Mouse (Mus musculus): ENCODE data around the gene Vegfa.

Vegfa gene

DNA sequence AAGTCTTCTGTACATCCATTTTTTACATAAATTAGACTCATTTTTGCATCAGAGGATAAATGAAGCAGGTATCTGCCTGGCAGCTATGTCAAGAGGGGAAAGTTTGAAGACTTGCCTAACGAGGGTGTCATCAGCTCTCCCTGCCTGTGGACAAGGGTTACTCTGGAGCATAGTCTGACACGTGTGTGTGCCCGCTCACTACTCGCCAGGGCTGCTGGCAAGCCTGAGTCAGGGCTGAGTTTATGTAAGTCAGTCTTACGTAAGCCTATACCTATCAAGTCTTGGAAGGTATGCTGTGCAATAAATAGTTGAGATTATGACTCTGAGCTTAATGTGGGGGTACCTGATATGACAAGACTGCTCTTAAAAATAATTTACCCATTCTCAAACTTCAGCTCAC lies 19.2 kb upstream of the Vegfa start:
- DNase-seq (ENCODE audit: inconsistent ontology term), result no peak

DNA sequence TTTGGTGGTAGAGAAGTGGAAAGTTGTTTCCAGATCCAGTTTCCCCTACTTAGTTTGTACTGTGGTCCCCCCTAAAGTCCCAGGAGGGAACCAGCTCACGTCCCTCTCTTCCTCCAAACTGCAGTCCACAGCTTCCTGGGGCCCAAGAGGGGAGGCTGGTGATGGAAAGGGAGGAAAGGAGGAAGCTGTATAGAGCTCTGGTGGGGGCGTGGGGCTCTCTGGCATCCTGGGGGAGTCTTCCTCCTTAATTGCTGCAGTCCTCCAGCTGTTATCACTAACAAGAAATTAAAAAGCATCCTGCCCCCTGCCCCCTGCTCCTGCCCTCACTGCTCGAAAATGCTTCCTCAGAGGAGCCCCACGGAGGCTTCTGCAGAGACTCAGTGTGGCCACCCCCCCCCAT lies 17.4 kb upstream of the Vegfa start:
- no peak for DNase-seq (ENCODE audit: inconsistent ontology term)

DNA sequence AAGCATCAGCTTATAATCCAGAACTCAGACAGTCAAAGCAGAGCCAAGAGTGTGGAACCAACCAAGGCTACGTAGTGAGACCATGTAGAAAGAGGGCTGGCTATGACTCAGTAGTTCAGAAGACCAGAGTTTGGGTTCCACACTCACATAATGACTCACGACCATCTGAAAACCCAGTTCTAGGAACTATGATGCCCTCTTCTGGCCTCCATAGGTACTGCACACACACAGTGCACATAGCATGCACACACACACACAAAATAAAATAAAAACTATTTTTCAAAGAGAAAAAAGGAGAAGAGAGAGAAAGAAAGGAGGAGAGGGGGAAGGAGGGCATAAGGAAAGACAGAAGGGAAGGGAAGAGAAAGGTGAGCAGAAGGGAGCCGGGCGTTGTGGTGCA lies 16.0 kb upstream of the Vegfa start:
- DNase-seq (ENCODE audit: inconsistent ontology term), result no peak

DNA sequence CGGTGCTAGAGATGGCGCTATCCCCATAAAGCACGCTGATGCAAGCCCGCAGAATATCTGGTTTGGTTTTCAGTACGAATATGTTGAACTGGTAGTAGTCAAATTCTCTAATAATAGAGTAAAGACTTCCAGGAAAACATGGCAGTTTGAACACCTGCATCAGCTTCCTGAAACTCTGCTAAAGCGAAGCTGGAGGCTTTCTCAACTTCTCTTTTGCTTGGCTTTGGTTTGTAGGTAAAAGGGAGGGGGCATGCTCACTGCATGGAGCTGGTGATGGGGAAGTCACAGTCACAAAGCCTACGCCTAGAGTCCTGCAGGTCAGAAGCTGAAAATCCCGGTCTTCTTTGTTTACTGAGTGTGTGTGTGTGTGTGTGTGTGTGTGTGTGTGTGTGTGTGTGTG lies 13.6 kb upstream of the Vegfa start:
- no peak for DNase-seq (ENCODE audit: inconsistent ontology term)

DNA sequence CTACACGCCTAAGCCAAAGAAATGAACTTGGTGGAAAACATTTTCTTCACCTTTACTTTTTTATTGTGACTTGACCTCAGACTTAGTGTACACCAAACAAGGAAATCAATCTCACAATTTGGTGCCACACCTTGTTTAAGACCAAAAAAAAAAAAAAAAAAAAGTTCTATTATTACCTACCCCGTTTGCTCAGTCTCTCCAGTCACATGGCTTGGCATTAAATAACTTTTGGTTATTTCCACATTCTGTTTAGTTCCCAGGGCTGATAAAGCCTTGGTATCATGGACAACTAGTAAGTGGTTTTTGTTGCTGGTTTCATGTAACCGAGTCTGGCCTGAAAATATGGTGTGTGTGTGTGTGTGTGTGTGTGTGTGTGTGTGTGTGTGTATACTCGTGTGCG lies 12.8 kb upstream of the Vegfa start:
- no peak for DNase-seq (ENCODE audit: inconsistent ontology term)

DNA sequence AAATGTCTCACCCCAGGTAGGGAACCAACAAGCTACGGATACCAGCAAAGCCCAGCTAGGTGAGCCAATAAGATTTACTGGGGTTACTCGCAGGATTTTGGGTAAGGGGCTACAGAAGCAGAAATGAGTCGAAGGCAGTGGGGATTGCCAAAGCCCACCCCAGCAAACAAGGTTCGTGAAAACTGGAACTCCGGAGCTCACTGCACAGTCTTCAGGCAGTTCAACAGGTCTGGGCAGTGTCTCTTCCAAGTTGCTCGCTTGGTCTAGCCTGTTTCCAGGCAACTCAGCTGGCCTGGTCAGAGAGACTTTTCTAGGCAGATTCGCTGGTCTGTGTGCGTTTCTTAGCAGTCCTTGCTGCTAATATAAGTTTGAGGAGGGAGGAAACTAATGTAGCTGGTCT lies 10.0 kb upstream of the Vegfa start:
- DNase-seq (ENCODE audit: inconsistent ontology term), result no peak

DNA sequence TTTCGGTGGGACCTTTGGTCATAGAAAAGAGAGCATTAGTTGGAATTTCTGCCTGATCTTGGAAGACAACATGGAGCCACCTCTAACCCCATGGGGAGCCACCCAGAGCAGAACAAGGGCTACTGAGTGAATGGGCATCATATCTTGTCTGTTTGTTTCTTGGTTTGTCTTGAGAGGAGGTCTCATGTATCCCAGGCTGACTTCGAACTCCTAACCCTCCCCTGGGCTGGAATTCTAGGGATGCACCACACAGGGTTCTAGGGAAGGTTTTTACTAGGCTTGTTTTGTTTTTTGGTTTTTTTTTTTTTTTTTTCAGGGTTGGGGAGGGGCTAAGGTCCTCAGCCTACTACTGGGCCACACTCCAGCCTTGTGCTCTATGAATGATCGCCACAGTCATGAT lies 9.5 kb upstream of the Vegfa start:
- DNase-seq (ENCODE audit: inconsistent ontology term), result no peak

DNA sequence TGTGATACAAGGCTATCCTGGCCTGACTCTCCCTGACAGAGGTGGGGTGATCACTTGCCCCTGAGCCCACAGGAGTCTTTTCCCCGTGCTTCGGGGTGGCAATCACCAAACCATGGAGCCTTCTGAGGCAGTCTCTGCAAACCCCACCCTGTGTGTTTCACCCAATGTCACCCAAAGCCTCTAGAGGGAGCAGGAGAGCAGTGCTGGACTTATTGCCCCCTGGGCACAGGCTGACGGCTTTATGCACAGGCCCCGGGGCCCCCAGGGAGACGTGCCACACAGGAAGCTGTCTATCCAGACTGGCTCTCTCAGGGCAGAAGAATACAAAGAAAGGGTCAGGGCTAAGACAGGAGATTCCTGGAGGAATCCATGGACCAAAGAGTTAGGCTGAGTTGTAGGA lies 9.1 kb upstream of the Vegfa start:
- DNase-seq (ENCODE audit: inconsistent ontology term), result no peak

DNA sequence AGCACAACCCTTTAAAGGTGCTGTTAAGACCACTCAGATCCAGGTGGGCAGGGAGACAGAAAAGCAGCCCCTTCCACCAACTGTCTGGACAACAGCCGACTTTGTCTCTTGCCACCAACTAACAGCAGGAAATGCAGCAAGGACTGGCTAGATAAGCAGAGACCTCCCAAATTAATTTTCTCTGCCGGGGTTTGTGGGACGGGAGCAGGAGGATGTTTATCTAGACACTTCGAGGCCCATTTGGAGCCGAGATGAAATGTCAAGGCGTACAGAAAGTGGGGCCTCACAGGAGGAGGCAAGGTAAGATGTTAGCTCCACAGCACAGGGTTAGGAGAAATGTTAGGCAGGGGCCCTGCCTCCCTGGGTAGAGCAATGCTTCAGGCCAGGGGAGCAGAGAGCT lies 8.4 kb upstream of the Vegfa start:
- DNase-seq (ENCODE audit: inconsistent ontology term), result no peak

DNA sequence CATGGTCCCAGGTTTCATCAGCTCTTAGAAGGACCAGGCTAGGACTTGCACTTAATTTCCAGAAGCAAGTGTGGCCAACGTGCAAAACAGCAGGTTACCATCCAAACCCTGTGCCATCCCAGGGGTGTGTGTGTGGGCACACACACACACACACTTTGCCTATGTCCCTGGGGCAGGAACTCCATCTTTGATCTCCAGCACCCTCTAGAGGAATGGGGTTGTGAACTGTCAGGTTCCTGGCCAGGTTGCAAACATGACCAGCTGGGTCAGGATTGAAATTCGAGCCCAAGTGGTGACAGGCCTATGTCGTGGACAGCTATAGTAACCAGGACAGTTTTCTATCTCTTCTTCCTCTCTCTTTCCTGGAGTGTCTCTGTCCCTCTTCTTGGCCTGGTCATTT lies 6.7 kb upstream of the Vegfa start:
- no peak for DNase-seq (ENCODE audit: inconsistent ontology term)

DNA sequence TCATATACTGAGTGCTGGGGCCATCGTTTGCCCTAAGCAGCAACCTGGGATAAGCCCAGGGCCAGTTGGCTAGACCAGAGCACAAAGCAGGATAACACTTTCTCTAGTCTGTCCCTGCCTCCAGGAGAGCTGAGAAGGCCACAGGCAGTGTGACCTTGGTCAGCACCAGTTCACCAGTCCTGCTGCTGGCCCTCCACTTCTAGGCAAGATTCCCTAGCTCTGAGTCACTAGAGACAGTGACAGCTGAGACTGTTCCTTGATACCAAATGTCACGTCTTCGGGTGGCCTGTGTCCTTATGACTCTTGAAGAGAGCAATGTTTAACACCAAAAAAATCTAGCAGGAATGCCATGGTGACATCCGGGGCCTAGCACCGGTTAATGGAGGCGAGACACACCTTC lies 4.2 kb upstream of the Vegfa start:
- DNase-seq (ENCODE audit: inconsistent ontology term), result peak; percentile 26

DNA sequence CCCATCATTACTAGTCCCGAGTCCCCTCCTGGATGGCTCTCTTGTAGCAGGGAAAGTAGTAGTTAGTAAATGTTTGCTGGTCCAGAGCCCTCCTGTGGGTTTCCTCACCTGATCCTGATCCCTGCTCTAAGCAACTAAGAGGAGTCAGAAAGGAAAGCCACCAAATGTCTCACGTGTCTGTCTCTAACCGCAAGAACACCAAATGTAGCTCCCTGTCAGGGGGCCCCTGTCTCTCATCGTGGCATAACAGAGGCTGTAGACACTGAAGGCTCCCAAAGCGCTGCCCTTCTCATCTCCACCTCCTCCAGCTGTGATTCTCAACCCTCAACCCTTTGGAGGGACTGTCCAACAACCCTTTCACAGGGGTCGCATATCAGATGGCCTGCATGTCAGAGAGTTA lies 1.9 kb upstream of the Vegfa start:
- no peak for DNase-seq (ENCODE audit: inconsistent ontology term)

DNA sequence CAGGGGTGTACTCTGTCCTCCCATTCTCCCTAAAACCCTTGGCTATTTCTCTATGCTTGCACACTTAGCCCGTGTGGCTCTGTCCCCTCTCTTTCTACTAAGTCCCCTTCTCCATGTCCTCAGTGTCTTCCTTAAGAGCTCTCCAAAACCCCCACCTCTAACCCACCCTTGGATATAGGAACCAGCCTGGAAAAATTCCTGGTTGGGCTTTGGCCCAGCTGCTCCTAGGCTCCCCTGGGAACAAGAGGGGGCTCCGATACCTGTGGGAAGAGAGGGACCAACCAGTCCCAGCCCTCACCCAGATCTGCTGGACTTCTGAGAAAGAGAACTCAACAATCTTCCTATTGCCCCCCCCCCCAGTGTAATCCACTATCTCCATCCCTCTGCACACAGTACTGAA lies 1.4 kb upstream of the Vegfa start:
- DNase-seq (ENCODE audit: inconsistent ontology term), result no peak

DNA sequence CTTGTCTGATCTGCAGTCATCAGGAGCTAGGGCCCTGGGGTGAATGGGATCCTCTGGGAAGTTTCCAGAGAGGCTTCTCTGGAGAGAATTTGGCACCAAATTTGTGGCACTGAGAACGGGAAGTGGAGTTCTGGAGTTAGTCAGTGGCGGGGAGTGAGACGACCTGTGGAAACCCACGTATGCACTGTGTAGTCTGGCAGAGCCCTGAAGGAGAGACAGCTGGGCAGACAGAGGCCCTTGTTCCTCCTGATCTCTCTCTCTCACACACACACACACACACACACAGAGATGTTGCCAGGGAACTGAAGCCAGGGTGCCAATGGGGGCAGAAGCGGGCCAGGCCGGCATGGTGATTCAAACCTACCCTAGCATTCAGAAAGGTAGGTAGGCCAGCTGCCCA lies 953 bp upstream of the Vegfa start:
- peak; percentile 53 for DNase-seq (ENCODE audit: inconsistent ontology term)

DNA sequence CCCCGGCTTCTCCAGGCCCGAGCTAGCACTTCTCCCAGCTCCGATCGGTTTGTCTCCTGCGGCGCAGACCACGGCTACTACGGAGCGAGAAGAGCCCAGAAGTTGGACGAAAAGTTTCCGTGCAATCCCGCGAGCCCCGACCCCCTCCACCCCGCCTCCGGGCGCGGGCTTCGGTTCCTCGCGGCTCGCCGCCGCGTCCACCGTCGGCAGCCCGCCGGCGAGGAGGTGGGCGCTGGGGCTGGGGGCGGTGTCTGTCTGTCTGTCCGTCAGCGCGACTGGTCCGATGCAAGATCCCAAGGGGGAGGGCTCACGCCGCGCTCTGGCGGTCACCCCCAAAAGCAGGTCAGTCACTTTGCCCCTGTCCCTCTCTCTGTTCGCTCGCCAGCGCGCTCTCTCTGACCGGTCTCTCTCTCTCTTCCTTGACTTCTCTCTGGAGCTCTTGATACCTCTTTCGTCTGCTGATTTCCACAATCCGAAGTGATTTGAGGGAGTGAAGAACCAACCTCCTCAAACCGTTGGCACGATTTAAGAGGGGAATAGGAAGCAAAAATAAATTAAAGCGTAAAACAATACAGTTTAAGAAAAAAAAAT lies 453 bp downstream of the Vegfa start:
- peak; percentile 85 for DNase-seq (ENCODE audit: inconsistent ontology term)

DNA sequence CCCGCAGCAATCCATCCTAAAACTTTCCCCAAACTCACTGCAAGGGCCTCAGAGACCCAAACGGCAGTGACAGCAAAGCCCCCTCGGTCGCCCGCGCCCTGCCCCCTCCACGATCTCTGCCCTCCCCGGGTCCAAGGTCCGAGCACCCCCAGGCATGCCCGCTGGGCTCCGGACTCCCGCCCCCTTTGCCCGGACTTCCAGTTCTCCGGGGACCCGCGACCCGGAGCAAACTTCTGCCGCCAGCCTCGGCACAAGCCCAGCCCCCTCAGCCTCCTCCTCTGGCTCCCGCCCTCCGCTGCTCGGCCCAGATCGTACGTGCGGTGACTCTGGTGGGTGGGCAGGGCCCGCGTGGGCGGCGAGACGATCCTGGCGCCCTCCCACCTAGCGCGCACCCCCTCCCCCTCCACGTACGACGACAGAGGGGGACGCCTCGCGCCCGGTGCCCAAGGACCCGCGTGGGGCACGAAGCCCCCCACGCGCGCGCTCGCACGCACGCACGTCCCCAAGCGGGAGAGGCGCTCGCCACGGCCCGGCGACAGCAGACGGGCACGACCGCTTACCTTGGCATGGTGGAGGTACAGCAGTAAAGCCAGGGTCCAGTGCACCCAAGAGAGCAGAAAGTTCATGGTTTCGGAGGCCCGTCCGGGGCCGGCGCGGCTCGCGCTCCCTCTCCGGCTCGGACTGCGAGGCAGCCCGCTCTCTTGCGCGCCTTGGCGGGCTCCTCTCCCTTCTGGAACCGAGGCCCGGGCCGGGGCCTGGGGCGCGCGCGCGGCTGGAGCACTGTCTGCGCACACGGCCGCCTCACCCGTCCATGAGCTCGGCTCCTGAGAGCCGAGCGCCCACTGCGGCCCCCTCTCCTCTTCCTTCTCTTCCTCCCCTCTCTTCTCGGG lies 1.2 kb downstream of the Vegfa start:
- DNase-seq (ENCODE audit: inconsistent ontology term), result peak; percentile 81

DNA sequence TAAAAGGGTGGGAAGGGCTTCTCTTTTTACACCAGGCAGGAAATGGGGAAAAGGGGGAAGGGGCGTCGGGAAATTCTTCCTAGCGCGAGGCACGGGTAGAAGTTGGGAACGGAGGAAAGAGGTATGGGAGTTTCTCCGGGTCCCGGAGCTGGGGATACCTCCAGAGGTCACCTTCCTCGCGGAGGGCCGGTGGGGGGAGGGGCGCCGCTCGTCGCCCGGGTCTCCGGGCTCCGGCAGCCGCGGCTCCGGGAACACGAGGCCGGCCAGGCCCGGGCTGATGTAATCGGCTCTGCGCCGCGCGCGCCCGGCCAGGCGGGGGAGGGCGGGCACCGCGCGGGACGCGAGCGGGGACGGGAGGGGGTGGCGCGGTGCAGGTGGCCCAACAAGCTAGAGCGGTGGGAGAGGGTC lies 1.8 kb downstream of the Vegfa start:
- DNase-seq (ENCODE audit: inconsistent ontology term), result peak; percentile 67

DNA sequence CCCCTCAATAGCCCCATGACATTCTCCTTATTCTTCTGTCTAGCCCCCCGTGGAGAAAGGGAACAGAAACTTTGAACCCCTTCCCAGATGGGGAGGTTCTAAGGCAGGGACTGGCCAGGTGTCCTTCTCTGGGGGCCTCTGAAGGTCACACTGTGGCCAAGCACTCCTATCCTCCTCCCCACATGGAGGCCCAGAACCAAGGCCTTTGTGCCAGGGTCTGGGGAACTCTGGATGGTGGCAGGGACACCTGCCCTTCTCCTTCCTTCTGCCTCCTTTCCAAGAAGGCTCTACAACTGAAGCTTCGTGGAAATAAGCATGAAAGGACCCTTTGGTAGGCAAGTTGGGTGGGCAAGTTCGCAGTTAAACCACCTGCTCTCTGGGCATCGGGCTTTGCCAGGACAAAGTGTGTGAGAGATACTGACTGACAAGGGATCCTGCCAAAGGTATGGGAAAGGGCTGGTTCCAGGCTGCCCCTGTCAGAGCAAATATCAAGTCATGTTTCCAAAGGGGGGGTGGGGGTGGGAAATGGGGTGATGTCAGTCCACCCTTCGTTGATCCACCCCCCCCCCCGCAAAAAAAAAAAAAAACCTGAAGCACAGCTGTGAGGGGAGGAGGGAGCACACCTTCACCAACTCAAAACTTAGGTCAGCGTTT lies 2.5 kb downstream of the Vegfa start:
- no peak for DNase-seq (ENCODE audit: inconsistent ontology term)

DNA sequence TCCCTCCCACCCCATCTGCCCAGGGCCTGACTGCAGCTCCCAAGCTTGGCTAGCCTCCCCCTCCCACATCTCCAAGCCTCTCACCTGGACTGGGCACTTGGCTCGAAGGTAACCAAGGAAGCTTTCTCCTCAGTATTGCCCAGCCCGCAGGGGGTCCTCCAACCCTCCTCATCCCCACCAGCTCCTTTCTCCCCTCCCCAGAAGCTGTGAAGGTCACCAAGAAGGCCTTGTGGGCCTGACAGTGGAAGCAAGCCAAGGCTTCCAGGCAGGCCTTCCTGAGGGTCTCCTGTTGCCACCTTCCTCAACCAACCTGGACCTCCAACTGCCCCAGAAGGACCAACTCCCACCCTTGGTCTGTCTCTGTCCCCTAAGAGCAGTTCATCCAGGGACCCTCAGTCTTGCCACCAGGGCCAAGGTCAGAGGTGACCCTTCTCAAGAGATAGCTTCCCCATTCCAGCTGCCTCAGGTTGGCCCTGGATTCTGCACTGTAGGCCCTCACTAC lies 3.1 kb downstream of the Vegfa start:
- DNase-seq (ENCODE audit: inconsistent ontology term), result no peak

DNA sequence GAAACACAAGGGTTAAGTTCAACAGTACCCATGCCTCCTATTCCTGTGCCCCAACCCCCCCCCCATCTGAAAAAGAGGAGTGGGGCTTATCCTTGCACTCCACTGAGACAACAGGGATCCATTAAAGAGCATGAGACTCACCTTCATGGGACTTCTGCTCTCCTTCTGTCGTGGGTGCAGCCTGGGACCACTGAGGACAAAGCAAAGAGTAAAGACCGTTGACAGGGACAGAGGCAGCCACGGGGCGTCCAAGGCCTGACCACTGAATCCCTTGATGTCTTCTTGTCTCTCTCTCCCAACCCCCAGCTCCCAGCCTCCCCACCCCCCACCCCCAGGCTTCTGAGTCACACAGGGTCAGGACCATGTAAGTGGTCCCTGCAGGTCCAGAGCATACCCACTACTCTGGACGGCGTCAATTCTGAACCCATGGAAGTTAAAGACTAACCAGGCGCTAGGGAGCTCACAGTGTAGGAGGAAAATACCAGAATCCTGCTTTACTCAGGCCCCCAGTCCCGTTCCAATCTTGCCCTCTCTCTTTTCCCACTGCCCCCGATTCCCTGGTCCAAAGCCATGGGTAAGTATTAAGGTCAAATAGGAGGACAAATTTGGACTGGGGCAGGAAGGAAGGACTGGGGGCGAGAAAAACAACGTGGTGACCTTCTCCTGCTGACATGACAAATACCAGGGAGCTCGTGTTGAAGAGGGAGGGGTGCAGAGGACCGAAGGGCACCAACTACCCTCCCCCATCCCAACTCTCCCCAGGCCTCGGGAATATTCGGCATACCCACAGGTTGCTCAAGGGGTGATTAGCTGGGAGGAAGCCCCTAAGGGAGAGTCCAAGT lies 3.7 kb downstream of the Vegfa start:
- peak; percentile 20 for DNase-seq (ENCODE audit: inconsistent ontology term)

DNA sequence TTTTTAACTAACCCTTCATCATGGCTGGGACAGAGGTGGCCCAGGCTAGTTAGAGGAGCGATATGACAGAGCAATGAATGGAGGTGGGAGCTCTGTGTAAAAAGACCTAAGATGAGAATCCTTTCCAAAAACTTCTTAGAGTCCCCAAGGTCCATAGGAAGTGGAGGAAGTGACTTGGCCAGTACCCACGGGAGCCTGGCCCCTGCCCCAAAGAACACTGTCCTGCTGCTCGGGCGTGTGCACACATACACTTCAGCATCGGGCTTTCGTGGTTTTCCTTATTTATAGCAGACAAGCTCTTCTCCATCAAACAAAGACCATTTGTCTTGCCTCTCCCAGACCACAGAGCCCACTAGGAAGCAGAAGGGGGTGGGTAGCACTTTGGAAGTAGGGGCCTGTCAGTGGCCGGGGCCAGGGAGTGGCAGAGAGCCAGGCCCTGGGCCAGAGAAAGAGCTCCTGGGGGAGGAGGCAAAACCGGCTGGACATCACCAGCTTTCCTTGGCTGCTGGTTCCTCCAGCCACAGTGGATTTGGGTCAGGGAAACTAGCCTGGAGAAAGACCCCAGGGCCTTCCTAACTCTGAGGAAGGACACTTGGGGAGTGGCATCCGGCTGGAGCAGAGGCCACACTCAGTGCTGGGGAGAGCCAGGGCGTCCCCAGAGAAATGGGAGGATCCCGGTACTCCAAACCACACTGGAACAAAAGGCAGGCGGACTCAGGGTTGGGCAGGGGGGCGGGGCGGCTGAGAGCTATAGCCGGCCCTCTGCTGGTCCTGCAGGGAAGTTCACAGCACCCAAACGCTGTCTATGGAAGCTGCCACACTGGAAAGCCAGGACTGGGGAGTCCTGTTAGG lies 4.9 kb downstream of the Vegfa start:
- peak; percentile 94 for DNase-seq (ENCODE audit: inconsistent ontology term)

All from Muller cell, postnatal 12 days (primary cell).